Mouse (Mus musculus) embryonic facial prominence, embryonic 12.5 days (tissue): ENCODE results near the gene Gm21866. TPM values are rescaled to one million over a fixed set of nuclear protein-coding genes. Genes with fewer than 3 reads are reported as not detected.
"Not testable (repeated sequence)": the region's sequence is repeated elsewhere in the genome, so short reads cannot be mapped to it uniquely, and the experiment has no call there.

Source experiments
- ATAC-seq: fragments of 200-750 bp; cut with Nextera tagmentation; 2 replicates; pipeline ENCODE4 v1.8.0; 2017; ENCODE audit not compliant: insufficient number of reproducible peaks, insufficient read depth, low FRiP score, low TSS enrichment
- H3K27ac ChIP-seq: fragments of 300-500 bp; sonication (generic); 2 replicates; pipeline ENCODE4 v1.5.1; 2016; ENCODE audit warnings: mild to moderate bottlenecking
- H3K27me3 ChIP-seq: fragments of 300-500 bp; sonication (generic); 2 replicates; pipeline ENCODE4 v1.6.1; 2016; ENCODE audit warnings: mild to moderate bottlenecking, moderate library complexity
- H3K36me3 ChIP-seq: fragments of 300-500 bp; sonication (generic); 2 replicates; pipeline ENCODE4 v1.6.1; 2016; ENCODE audit warnings: mild to moderate bottlenecking
- H3K4me1 ChIP-seq: fragments of 300-500 bp; sonication (generic); 2 replicates; pipeline ENCODE4 v1.6.1; 2016
- H3K4me2 ChIP-seq: fragments of 300-500 bp; sonication (generic); replicated peaks from 2 replicates; pipeline ENCODE4 v1.6.1; 2016; ENCODE audit warnings: mild to moderate bottlenecking, moderate library complexity
- H3K4me3 ChIP-seq: fragments of 300-500 bp; sonication (generic); 2 replicates; pipeline ENCODE4 v1.5.1; 2016; ENCODE audit warnings: mild to moderate bottlenecking
- H3K9ac ChIP-seq: fragments of 300-500 bp; sonication (generic); 2 replicates; pipeline ENCODE4 v1.6.1; 2016; ENCODE audit warnings: mild to moderate bottlenecking, moderate library complexity
- H3K9me3 ChIP-seq: fragments of 300-500 bp; sonication (generic); 2 replicates; pipeline ENCODE4 v1.6.1; 2016; ENCODE audit warnings: mild to moderate bottlenecking, moderate library complexity
- whole genome bisulfite sequencing: fragments of 180-500 bp; shearing (Covaris S2); methylation state at CpG from one replicate; pipeline ENCODE4 v1.1.7; 2016; 5-methylcytosine and 5-hydroxymethylcytosine counted together
- polyA plus RNA-seq: library from polyadenylated mRNA; unstranded; fragments of >200 nt; fragmentation: Nextera tagmentation; extraction: Ambion mirVana; gene quantifications from 2 replicates; pipeline ENCODE4 v1.2.1, GENCODE M21; 2016

Gene Gm21866
- polyA plus RNA-seq, result not detected in 2 replicates

DNA sequence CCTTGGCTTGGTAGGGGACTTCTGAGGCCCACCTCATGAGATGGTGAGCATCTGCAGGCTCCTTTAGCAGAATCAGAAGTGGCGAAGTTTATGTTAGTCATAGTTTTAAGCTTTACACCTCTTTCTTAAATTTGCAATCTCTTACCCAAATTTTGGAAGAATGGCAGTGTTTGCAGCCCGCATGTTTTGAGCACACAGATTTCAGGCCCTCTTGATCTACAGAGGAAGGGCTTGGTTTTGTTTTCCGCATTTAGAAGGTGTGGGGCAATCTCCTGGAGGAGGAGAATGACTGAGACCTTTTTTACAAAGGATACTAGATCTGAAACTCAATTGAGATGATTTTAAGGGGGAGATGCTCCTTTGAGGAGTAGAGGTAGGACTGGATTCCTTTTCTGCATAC, at the start of gene Gm21866:
Gene Gm21866 (minus strand): TSS at position 101 of the 400 bp plus-strand sequence.
- ATAC-seq, H3K27ac ChIP-seq, H3K4me1 ChIP-seq, H3K9me3 ChIP-seq, H3K4me3 ChIP-seq, H3K27me3 ChIP-seq, H3K36me3 ChIP-seq, H3K4me2 ChIP-seq, H3K9ac ChIP-seq: not testable (repeated sequence)
- no CpG with 5 or more reads among the region's 3 CpGs for WGBS

DNA sequence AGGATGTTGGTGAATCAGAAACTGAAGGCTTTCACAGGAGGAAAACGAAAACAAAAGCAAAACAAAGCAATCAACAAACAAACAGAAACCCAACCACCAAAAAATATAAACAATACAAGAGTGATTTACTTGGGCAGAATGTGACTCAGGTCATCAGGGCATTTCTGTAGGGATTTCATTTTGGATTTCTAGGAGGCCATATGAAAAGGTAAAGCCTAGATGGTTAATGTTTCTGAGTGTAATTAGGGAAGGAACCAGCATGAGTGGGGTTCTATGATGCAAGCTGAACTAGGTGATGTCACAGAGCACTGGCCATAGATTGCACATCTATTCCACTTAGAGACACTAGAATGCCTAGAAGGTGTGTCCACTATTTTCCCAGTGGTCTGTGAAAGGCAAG, 28.3 kb upstream of the Gm21866 start, which contains the start of gene Gm20773:
Gene Gm20773 (plus strand): TSS at position 301 of the 400 bp plus-strand sequence.
- no CpG with 5 or more reads among the region's 1 CpGs for WGBS
- H3K4me1 ChIP-seq, H3K9ac ChIP-seq, H3K27me3 ChIP-seq, H3K36me3 ChIP-seq, H3K4me3 ChIP-seq, H3K4me2 ChIP-seq, ATAC-seq, H3K9me3 ChIP-seq, H3K27ac ChIP-seq: not testable (repeated sequence)

Other genes starting within 250 kb of the Gm21866 start
- gene Gm21828, start 241.7 kb downstream of the Gm21866 start, polyA plus RNA-seq, result not detected in 2 replicates
- gene Gm21440, start 213.2 kb downstream of the Gm21866 start, polyA plus RNA-seq, result not detected in 2 replicates
- gene Gm21454, start 213.1 kb downstream of the Gm21866 start, polyA plus RNA-seq, result not detected in 2 replicates
- gene Gm21725, start 116.5 kb downstream of the Gm21866 start, polyA plus RNA-seq, result not detected in 2 replicates
- not detected in 2 replicates for gene Gm20773, start 28.4 kb upstream of the Gm21866 start, polyA plus RNA-seq